Mouse (Mus musculus): ENCODE data around the gene Zcchc24. TPM values are rescaled to one million over a fixed set of nuclear protein-coding genes. Genes with fewer than 3 reads are reported as not detected.

The Zcchc24 gene
- polyA plus RNA-seq, 1 experiment from 2014 or later, result 17.3 TPM

- H3K4me2 ChIP-seq (replicated peaks; ENCODE audit: low read depth, low read length), result no peak overlapping the region
- no peak overlapping the region for H3K9ac ChIP-seq (replicated peaks; ENCODE audit: low read length)
- no peak overlapping the region for H3K4me3 ChIP-seq (ENCODE audit: low read length)
- H3K4me1 ChIP-seq (ENCODE audit: insufficient read depth, low read length), result peaks cover 18% of the 10 kb centered on the region; the same call in 1 of the 2 replicates
- no peak overlapping the region for H3K27ac ChIP-seq (ENCODE audit: low read length)
- H3K36me3 ChIP-seq (ENCODE audit: insufficient read depth, low read length), result no peaks in the 10 kb centered on the region
- no peaks in the 10 kb centered on the region for H3K27me3 ChIP-seq (ENCODE audit: insufficient read depth, low read length)
- no peaks in the 10 kb centered on the region for H3K9me3 ChIP-seq (ENCODE audit: low read length)
- ATAC-seq (ENCODE audit: low FRiP score, low TSS enrichment), result no peak
- WGBS, result 91% methylated on average over 4 of the region's 4 CpGs
These were observed 16.4 kb upstream of the Zcchc24 start for GRCm38 (mm10) chr14:25785210-25785609.

DNA sequence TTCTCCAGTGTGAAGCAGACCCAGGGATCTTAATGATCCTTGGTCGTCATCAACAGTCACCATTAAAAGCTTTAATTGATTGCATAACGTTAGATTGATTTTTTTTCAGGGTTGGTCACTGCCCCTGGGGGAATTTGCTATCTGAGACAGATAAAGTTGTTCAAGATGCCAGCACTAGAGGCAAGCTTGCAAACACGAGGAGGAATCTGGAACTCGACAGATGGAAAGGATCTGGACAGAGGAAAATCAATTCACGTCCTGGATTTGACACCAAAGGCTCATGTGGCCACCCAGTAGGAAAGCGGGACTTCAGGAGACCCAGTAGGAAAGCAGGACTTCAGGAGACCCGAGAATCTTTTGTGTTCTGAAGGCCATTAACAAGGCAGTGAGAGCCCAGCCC, 14.4 kb upstream of the Zcchc24 start:
- H3K27me3 ChIP-seq (ENCODE audit: insufficient read depth, low read length), result no peaks in the 10 kb centered on the region
- no peaks in the 10 kb centered on the region for H3K9me3 ChIP-seq (ENCODE audit: low read length)
- WGBS, result 21% methylated on average over 7 of the region's 7 CpGs
- peak overlapping the region; percentile 48 for H3K27ac ChIP-seq (ENCODE audit: low read length)
- peaks cover 18% of the 10 kb centered on the region; the same call in 1 of the 2 replicates for H3K4me1 ChIP-seq (ENCODE audit: insufficient read depth, low read length)
- H3K9ac ChIP-seq (replicated peaks; ENCODE audit: low read length), result no peak overlapping the region
- H3K4me2 ChIP-seq (replicated peaks; ENCODE audit: low read depth, low read length), result no peak overlapping the region
- H3K4me3 ChIP-seq (ENCODE audit: low read length), result no peak overlapping the region
- ATAC-seq (ENCODE audit: low FRiP score, low TSS enrichment), result no peak
- no peaks in the 10 kb centered on the region for H3K36me3 ChIP-seq (ENCODE audit: insufficient read depth, low read length)

DNA sequence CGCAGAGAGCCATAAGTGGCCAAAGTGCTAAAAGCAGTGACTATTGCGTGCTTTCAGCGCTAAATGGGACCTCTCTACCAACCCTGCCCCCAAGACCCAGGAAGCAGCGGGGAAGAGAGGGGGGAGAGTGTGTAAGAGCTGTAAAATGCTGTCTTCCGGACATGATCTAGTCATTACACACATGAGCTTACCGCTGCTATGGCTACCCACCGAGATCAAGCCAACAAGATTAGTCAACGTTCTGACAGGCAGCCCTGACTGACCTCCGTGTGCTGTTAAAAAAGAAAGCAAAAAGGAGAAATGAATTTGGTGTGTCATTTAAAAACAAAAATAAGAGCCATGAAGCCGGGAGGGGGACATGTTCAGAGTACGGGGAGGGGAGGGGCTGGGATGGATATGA, 11.8 kb upstream of the Zcchc24 start:
- H3K27ac ChIP-seq (ENCODE audit: low read length), result no peak overlapping the region
- no peaks in the 10 kb centered on the region for H3K36me3 ChIP-seq (ENCODE audit: insufficient read depth, low read length)
- H3K4me1 ChIP-seq (ENCODE audit: insufficient read depth, low read length), result 0 out of 2 replicates have a peak, but pooled peaks cover 11% of the 10 kb centered on the region
- no peaks in the 10 kb centered on the region for H3K9me3 ChIP-seq (ENCODE audit: low read length)
- ATAC-seq (ENCODE audit: low FRiP score, low TSS enrichment), result no peak
- H3K4me3 ChIP-seq (ENCODE audit: low read length), result no peak overlapping the region
- no peaks in the 10 kb centered on the region for H3K27me3 ChIP-seq (ENCODE audit: insufficient read depth, low read length)
- H3K4me2 ChIP-seq (replicated peaks; ENCODE audit: low read depth, low read length), result no peak overlapping the region
- WGBS, result 73% methylated on average over 11 of the region's 11 CpGs
- no peak overlapping the region for H3K9ac ChIP-seq (replicated peaks; ENCODE audit: low read length)

- WGBS, result 71% methylated on average over 6 of the region's 6 CpGs
- no peaks in the 10 kb centered on the region for H3K27me3 ChIP-seq (ENCODE audit: insufficient read depth, low read length)
- H3K4me2 ChIP-seq (replicated peaks; ENCODE audit: low read depth, low read length), result no peak overlapping the region
- no peak overlapping the region for H3K9ac ChIP-seq (replicated peaks; ENCODE audit: low read length)
- no peak overlapping the region for H3K27ac ChIP-seq (ENCODE audit: low read length)
- ATAC-seq (ENCODE audit: low FRiP score, low TSS enrichment), result no peak
- H3K36me3 ChIP-seq (ENCODE audit: insufficient read depth, low read length), result no peaks in the 10 kb centered on the region
- peaks cover 11% of the 10 kb centered on the region for H3K4me1 ChIP-seq (ENCODE audit: insufficient read depth, low read length)
- H3K9me3 ChIP-seq (ENCODE audit: low read length), result no peaks in the 10 kb centered on the region
- no peak overlapping the region for H3K4me3 ChIP-seq (ENCODE audit: low read length)
These were observed 7.5 kb upstream of the Zcchc24 start for GRCm38 (mm10) chr14:25776294-25776693.

- Histone ChIP-seq H3K27ac (ENCODE audit: low read length) (no peak overlapping the region; the same call in 1 of the 2 replicates), H3K4me1 (ENCODE audit: insufficient read depth, low read length) (peaks cover 16% of the 10 kb centered on the region), H3K9ac (replicated peaks; ENCODE audit: low read length) (no peak overlapping the region), H3K27me3 (ENCODE audit: insufficient read depth, low read length) (no peaks in the 10 kb centered on the region), H3K9me3 (ENCODE audit: low read length) (no peaks in the 10 kb centered on the region), H3K4me2 (replicated peaks; ENCODE audit: low read depth, low read length) (no peak overlapping the region), H3K4me3 (ENCODE audit: low read length) (no peak overlapping the region), H3K36me3 (ENCODE audit: insufficient read depth, low read length) (no peaks in the 10 kb centered on the region)
- 0 out of 2 replicates have a peak, but pooled peaks have one; percentile 29 for ATAC-seq (ENCODE audit: low FRiP score, low TSS enrichment)
- WGBS, result 19% methylated on average over 5 of the region's 5 CpGs
These were observed 5.3 kb upstream of the Zcchc24 start for GRCm38 (mm10) chr14:25774100-25774499.

DNA sequence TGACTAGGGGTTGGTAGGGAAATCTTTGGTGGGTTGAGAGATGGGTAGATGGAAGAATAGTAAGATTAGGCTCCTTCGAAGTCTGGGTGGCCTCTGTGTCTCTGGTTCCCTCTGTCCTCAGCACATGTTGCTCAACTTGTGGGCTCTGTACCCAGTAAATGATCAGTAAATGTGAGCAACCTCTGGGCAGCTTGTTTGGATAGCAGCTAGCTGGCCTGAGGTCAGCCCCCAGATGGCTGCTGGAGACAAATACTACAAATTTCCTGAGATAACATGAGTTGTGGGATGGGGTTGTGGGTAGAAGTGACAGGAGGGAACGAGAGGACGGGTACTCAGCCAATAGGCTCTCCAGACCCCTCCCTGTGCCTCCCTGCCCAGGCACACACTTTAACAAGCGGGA, 4.2 kb upstream of the Zcchc24 start:
- Histone ChIP-seq H3K27me3 (ENCODE audit: insufficient read depth, low read length) (no peaks in the 10 kb centered on the region), H3K9me3 (ENCODE audit: low read length) (no peaks in the 10 kb centered on the region), H3K9ac (replicated peaks; ENCODE audit: low read length) (no peak overlapping the region), H3K36me3 (ENCODE audit: insufficient read depth, low read length) (no peaks in the 10 kb centered on the region), H3K27ac (ENCODE audit: low read length) (no peak overlapping the region), H3K4me3 (ENCODE audit: low read length) (no peak overlapping the region), H3K4me2 (replicated peaks; ENCODE audit: low read depth, low read length) (no peak overlapping the region), H3K4me1 (ENCODE audit: insufficient read depth, low read length) (peaks cover 16% of the 10 kb centered on the region)
- WGBS, result 36% methylated on average over 4 of the region's 4 CpGs
- no peak for ATAC-seq (ENCODE audit: low FRiP score, low TSS enrichment)

DNA sequence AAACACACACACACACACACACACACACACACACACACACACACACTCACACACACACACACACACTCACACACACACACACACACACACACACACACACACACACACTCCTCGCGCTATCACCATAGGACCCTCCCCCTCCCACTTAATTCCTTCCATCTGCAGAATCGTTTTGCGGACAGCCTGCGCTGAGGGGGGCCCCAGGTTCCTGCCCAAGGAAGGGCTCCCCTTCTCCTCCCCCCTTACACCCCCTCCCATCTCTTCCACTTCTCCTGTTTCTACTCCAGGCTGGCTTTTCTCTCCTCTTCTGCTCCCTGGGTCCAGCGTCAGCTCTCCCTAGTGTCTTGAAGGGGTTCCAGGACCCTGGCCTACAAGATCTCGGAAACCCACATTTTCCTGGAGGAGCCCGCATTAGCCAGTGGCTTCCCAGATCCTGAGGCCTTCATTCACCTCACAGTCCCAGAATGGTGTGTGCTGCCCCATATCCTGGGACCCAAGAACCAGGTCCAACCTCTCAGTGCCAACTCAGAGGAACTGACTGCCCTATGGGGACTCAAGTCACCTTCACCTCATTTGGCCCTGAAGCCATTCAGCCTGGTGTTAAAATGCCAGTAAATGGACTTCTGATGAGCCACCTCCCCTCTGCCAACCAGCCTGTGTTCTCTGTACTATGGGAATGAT, 927 bp upstream of the Zcchc24 start:
- Histone ChIP-seq H3K36me3 (ENCODE audit: insufficient read depth, low read length) (no peaks in the 10 kb centered on the region), H3K27me3 (ENCODE audit: insufficient read depth, low read length) (no peaks in the 10 kb centered on the region), H3K4me1 (ENCODE audit: insufficient read depth, low read length) (peaks cover 44% of the 10 kb centered on the region), H3K27ac (ENCODE audit: low read length) (peak overlapping the region; percentile 87; the same call in 1 of the 2 replicates), H3K4me3 (ENCODE audit: low read length) (no peak overlapping the region), H3K4me2 (replicated peaks; ENCODE audit: low read depth, low read length) (peak overlapping the region; percentile 94), H3K9me3 (ENCODE audit: low read length) (no peaks in the 10 kb centered on the region), H3K9ac (replicated peaks; ENCODE audit: low read length) (no peak overlapping the region)
- no peak for ATAC-seq (ENCODE audit: low FRiP score, low TSS enrichment)
- 30% methylated on average over 6 of the region's 8 CpGs for WGBS

DNA sequence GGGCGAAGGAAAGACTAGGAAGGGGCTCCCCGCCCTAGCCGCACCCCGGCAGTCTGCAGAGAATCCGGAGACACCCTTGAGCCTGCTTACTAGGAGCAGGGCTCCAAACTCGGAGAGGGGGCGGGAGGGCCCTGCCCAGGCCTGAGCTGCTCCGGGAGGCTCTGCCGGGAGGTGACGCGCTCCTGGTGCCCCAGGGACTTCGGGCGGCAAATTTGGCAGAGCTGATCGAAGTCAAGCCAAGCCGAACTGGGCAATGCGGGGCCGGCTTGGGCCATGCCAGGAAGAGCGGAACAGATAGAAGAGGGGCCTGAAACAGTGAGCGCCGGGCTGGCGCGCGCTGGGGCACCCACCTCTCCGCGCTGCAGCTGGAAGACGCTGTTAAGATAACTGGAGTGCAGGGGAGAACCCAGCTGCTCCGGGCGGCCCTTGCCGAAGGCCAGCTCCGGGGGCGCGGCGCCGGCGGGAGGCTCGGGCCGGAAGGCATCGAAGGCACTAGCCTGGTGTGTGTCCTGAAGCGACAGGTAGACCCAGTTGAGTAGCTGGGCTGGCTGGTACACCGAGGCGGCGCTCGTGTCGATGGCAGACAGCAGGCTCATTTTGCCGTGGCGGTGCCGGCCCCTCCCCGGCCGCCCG, 462 bp downstream of the Zcchc24 start:
- no peaks in the 10 kb centered on the region for H3K27me3 ChIP-seq (ENCODE audit: insufficient read depth, low read length)
- peak overlapping the region; percentile 94 for H3K4me2 ChIP-seq (replicated peaks; ENCODE audit: low read depth, low read length)
- peak overlapping the region; percentile 80 for H3K4me3 ChIP-seq (ENCODE audit: low read length)
- H3K4me1 ChIP-seq (ENCODE audit: insufficient read depth, low read length), result peaks cover 33% of the 10 kb centered on the region
- peak overlapping the region; percentile 86 for H3K9ac ChIP-seq (replicated peaks; ENCODE audit: low read length)
- no peaks in the 10 kb centered on the region for H3K9me3 ChIP-seq (ENCODE audit: low read length)
- peak; percentile 61 for ATAC-seq (ENCODE audit: low FRiP score, low TSS enrichment)
- under 1% methylated on average over 50 of the region's 50 CpGs for WGBS
- peak overlapping the region; percentile 90 for H3K27ac ChIP-seq (ENCODE audit: low read length)
- no peaks in the 10 kb centered on the region for H3K36me3 ChIP-seq (ENCODE audit: insufficient read depth, low read length)

- H3K9ac ChIP-seq (replicated peaks; ENCODE audit: low read length), result peak overlapping the region; percentile 86
These were observed 1.1 kb downstream of the Zcchc24 start for GRCm38 (mm10) chr14:25767725-25768203.

DNA sequence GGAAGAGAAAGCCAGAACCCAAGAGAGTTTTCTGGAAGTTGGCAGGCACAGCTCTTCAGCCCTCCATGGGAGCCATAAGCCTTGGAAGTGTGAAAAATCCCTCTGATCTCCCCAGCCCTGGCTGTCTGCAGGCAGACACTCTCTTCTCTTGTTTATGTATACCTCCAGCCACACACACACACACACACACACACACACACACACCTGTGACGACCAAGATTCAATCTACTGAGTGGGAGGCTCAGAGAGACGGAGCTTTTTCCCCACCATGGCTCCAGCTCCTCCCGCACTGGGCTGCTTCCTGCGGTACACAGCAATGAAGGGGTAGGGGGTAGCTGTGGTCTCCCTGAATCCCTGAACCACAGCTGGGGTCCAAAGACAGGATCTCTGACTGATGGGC, 2.4 kb downstream of the Zcchc24 start:
- H3K36me3 ChIP-seq (ENCODE audit: insufficient read depth, low read length), result no peaks in the 10 kb centered on the region
- H3K27me3 ChIP-seq (ENCODE audit: insufficient read depth, low read length), result no peaks in the 10 kb centered on the region
- H3K27ac ChIP-seq (ENCODE audit: low read length), result no peak overlapping the region
- peak overlapping the region; percentile 80 for H3K4me3 ChIP-seq (ENCODE audit: low read length)
- no peak for ATAC-seq (ENCODE audit: low FRiP score, low TSS enrichment)
- peak overlapping the region; percentile 28 for H3K9ac ChIP-seq (replicated peaks; ENCODE audit: low read length)
- no peaks in the 10 kb centered on the region for H3K9me3 ChIP-seq (ENCODE audit: low read length)
- H3K4me2 ChIP-seq (replicated peaks; ENCODE audit: low read depth, low read length), result peak overlapping the region; percentile 94
- peaks cover 33% of the 10 kb centered on the region for H3K4me1 ChIP-seq (ENCODE audit: insufficient read depth, low read length)
- WGBS, result 35% methylated on average over 4 of the region's 4 CpGs

More at GRCm38 (mm10) chr14:25767725-25768203, 1.1 kb downstream of the Zcchc24 start:
- no peak for ATAC-seq (ENCODE audit: low FRiP score, low TSS enrichment)
- Histone ChIP-seq H3K4me3 (ENCODE audit: low read length) (peak overlapping the region; percentile 80), H3K27ac (ENCODE audit: low read length) (peak overlapping the region; percentile 90), H3K36me3 (ENCODE audit: insufficient read depth, low read length) (no peaks in the 10 kb centered on the region), H3K4me1 (ENCODE audit: insufficient read depth, low read length) (peaks cover 33% of the 10 kb centered on the region), H3K9me3 (ENCODE audit: low read length) (no peaks in the 10 kb centered on the region), H3K4me2 (replicated peaks; ENCODE audit: low read depth, low read length) (peak overlapping the region; percentile 94), H3K27me3 (ENCODE audit: insufficient read depth, low read length) (no peaks in the 10 kb centered on the region)
- WGBS, result 12% methylated on average over 6 of the region's 6 CpGs
